Mouse (Mus musculus) A20 (cell line): ENCODE data around the gene Apopt1.

Experiments
- DNase-seq: peaks from one replicate; pipeline ENCODE4 v3.0.0-alpha.2; 2011; ENCODE audit warnings: low read depth, low spot score

Apopt1 gene

GRCm38 (mm10) chr12:111680661-111681060 is 32.4 kb upstream of the Apopt1 start:
- no peak for DNase-seq

- no peak for DNase-seq
Measured at GRCm38 (mm10) chr12:111681305-111681704, 31.8 kb upstream of the Apopt1 start.

- DNase-seq: no peak
Measured at GRCm38 (mm10) chr12:111682003-111682402, 31.1 kb upstream of the Apopt1 start.

GRCm38 (mm10) chr12:111682806-111683205 is 30.3 kb upstream of the Apopt1 start:
- no peak for DNase-seq

- no peak for DNase-seq
Measured at GRCm38 (mm10) chr12:111686390-111686789, 26.7 kb upstream of the Apopt1 start.

- DNase-seq: no peak
Measured at GRCm38 (mm10) chr12:111687350-111688068, 25.6 kb upstream of the Apopt1 start.

- no peak for DNase-seq
Measured at GRCm38 (mm10) chr12:111688069-111688428, 25.0 kb upstream of the Apopt1 start.

- no peak for DNase-seq
Measured at GRCm38 (mm10) chr12:111689426-111689825, 23.6 kb upstream of the Apopt1 start.

- DNase-seq: no peak
Measured at GRCm38 (mm10) chr12:111691346-111691872, 21.7 kb upstream of the Apopt1 start.

- no peak for DNase-seq
Measured at GRCm38 (mm10) chr12:111692899-111693298, 20.2 kb upstream of the Apopt1 start.

- no peak for DNase-seq
Measured at GRCm38 (mm10) chr12:111693341-111694270, 19.5 kb upstream of the Apopt1 start.

- no peak for DNase-seq
Measured at GRCm38 (mm10) chr12:111694271-111694781, 18.7 kb upstream of the Apopt1 start.

GRCm38 (mm10) chr12:111694880-111695804 is 17.9 kb upstream of the Apopt1 start:
- no peak for DNase-seq

- DNase-seq: peak; percentile 81
Measured at GRCm38 (mm10) chr12:111696239-111696638, 16.8 kb upstream of the Apopt1 start.

GRCm38 (mm10) chr12:111697708-111698107 is 15.4 kb upstream of the Apopt1 start:
- DNase-seq: no peak

GRCm38 (mm10) chr12:111698346-111698913 is 14.6 kb upstream of the Apopt1 start:
- DNase-seq: no peak

- DNase-seq: no peak
Measured at GRCm38 (mm10) chr12:111699542-111699941, 13.5 kb upstream of the Apopt1 start.

GRCm38 (mm10) chr12:111700920-111701458 is 12.1 kb upstream of the Apopt1 start:
- no peak for DNase-seq

GRCm38 (mm10) chr12:111703301-111703700 is 9.8 kb upstream of the Apopt1 start:
- DNase-seq: no peak

GRCm38 (mm10) chr12:111704609-111705008 is 8.5 kb upstream of the Apopt1 start:
- no peak for DNase-seq
